Mouse (Mus musculus) neutrophil, adult 83 days (primary cell): Measurements from ENCODE around the gene Mrvi1. TPM values are rescaled to one million over a fixed set of nuclear protein-coding genes. Genes with fewer than 3 reads are reported as not detected.

Source experiments
- total RNA-seq, 2 experiments: library from RNA; stranded (reverse); gene quantifications; one replicate each; pipeline ENCODE4 v1.2.4; 2023

The Mrvi1 gene
- 1 to 10 TPM in 1 of 2 experiments, under 1 TPM in 1; 0.97 to 2.2 TPM for total RNA-seq

GRCm38 (mm10) chr7:110982053-110982705 lies at the start of gene Mrvi1:
Gene Mrvi1 (minus strand): TSS chr7:110982461.

DNA sequence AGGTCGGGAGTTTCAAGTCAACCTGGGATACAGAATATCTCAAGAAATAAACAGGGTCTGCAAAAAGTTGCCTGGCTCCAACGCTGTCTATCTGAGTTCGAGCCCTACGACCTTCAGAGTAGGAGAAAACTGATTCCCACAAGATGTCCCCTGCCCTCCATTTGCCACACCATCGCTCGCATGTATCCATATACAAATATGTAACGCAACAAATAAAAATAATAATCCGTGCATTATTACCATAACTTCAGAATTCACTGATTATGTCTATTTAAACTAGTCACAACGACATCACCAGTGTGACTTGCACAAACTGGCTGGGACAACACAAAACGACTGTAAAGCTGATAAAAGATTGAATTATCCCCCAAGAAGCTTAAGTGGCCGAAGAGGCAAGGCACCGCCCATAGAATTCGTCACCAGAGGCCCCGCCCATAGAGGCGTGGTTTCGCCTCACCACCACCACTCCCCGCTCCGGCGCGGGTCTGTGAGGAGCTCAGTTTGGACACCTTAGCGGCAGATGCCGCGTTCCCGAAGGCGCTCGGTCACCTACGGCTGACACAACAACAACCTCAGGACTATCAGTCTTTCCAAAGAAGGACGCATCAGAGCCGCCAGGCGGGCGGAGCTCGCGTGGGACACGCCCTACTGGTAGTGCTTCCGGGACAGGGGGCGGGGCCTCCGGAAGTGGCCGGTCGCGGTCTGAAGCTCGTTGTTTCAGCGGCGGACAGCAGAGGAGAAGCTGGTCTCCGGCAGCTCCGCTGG lies 46.2 kb upstream of the Mrvi1 start, which contains the start of gene Ctr9:
Gene Ctr9 (plus strand): TSS at position 671 of the 765 bp plus-strand sequence.

DNA sequence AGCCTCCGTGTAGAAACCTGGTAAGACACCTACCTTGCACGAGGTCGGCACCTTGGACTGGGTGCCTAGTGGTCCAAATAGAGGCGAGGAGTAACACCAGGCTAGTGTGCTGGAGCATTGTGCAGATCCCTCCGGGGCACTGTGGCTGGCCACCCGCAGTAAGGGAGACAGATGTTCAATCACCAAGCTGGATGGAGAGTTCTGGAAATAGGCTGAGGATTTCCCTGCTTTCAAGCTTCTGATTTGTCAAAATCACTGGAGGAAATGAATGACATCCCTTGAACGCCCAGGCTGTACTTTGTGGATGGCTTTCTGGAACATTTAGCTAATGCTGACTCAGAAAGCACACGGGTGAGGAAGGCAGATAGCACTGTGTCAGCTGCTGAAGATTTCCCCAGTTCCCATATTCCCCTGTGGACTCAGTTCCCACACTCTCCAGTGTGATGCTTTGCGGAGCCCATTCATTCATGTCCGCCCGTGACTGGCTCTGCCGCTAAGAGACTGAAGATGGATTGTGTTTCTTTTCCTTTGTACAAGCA lies 119.4 kb downstream of the Mrvi1 start, which contains the start of gene Lyve1:
Gene Lyve1 (minus strand): TSS at position 489 of the 539 bp plus-strand sequence.

DNA sequence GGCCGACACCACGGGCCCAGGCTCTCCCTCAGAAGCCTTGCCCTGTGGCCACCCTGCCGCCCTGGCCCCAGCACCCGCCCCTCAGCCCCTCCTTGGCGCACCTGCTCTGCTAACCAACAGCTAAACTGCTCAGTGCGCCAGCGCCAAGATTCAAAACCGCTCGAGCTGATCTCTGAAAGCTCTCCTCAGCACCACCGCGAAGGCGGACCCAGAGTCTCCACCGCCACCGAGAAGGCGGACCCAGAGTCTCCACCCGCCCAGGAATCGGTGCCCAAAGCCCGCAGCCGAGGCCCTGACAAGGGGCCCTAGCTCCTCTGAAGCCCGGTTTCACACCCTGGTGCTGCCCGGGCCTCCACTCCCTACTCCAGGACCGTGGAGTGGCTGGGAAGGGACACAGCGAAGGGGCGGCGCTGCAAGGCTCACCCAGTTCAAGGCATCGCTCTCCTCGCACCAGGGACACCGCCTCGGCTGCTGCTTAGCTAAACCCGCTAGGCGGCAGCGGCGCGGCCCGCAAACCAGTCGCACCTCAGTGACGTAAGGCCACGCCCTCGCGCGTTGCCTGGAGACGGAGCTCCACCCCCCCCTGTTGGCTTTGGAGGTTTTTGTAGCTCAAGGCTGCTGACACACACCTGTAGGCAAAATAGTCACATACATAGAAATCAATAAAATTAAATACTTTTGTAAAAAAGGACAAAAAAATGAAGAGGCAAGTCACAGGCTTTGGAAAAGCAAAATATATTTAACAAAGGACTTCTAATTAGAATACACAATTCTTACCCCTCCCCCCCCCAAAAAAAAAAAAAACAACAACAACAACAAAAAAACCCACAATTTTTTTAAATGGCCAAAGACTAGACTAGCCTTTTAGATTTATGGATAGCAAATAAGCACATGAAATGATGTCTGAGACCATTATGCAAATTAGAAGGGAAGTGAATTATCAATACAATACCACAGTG lies 138.1 kb downstream of the Mrvi1 start, which contains the start of gene Rnf141:
Gene Rnf141 (minus strand): TSS at position 542 of the 959 bp plus-strand sequence.

Other genes with a start within 250 kb of the Mrvi1 start
- 100 to 1,000 TPM; 125 to 137 TPM for gene Ampd3, start 214.3 kb downstream of the Mrvi1 start, total RNA-seq
- 10 to 100 TPM; 71.5 to 80.1 TPM for gene Rnf141, start 138.0 kb downstream of the Mrvi1 start, total RNA-seq
- 1 to 10 TPM; 3.9 to 4.3 TPM for gene Lyve1, start 119.2 kb downstream of the Mrvi1 start, total RNA-seq
- gene Ctr9, start 46.5 kb upstream of the Mrvi1 start, total RNA-seq: 10 to 100 TPM; 36.2 to 37.9 TPM
- gene Eif4g2, start 100.6 kb upstream of the Mrvi1 start, total RNA-seq: 100 to 1,000 TPM; 848 to 878 TPM